Mouse (Mus musculus) midbrain, embryonic 16.5 days (tissue): ENCODE data around the gene Zranb1. TPM values are rescaled to one million over a fixed set of nuclear protein-coding genes. Genes with fewer than 3 reads are reported as not detected.

ENCODE experiments used
- ATAC-seq: fragments of 200-750 bp; cut with Nextera tagmentation; 2 replicates; pipeline ENCODE4 v1.8.0; 2017; ENCODE audit warnings: moderate TSS enrichment
- H3K27ac ChIP-seq: fragments of 300-500 bp; sonication (generic); 2 replicates; pipeline ENCODE4 v1.5.1; 2014; ENCODE audit warnings: mild to moderate bottlenecking, low read length, mixed read lengths
- H3K27me3 ChIP-seq: fragments of 300-500 bp; sonication (generic); 2 replicates; pipeline ENCODE4 v1.6.1; 2014; ENCODE audit warnings: low read depth, low read length, mixed read lengths; ENCODE audit not compliant: control insufficient read depth, insufficient read depth
- H3K36me3 ChIP-seq: fragments of 300-500 bp; sonication (generic); 2 replicates; pipeline ENCODE4 v1.6.1; 2014; ENCODE audit warnings: mild to moderate bottlenecking, low read length, moderate library complexity, mixed read lengths; ENCODE audit not compliant: control insufficient read depth, insufficient read depth
- H3K4me1 ChIP-seq: fragments of 300-500 bp; sonication (generic); 2 replicates; pipeline ENCODE4 v1.6.1; 2014; ENCODE audit warnings: mild to moderate bottlenecking, low read length, mixed read lengths; ENCODE audit not compliant: control insufficient read depth, insufficient read depth
- H3K4me2 ChIP-seq: fragments of 300-500 bp; sonication (generic); 2 replicates; pipeline ENCODE4 v1.6.1; 2014; ENCODE audit warnings: mild to moderate bottlenecking, low read length, mixed read lengths
- H3K4me3 ChIP-seq: fragments of 300-500 bp; sonication (generic); 2 replicates; pipeline ENCODE4 v1.5.1; 2014; ENCODE audit warnings: low read depth, mild to moderate bottlenecking, low read length, moderate library complexity, mixed read lengths
- H3K9ac ChIP-seq: fragments of 300-500 bp; sonication (generic); 2 replicates; pipeline ENCODE4 v1.6.1; 2014; ENCODE audit warnings: low read depth, low read length, mixed read lengths
- H3K9me3 ChIP-seq: fragments of 300-500 bp; sonication (generic); replicated peaks from 2 replicates; pipeline ENCODE4 v1.6.1; 2014; ENCODE audit warnings: mild to moderate bottlenecking, low read length, mixed read lengths; ENCODE audit not compliant: control insufficient read depth, poor library complexity, severe bottlenecking
- WGBS: fragments of 180-500 bp; shearing (Covaris S2); extraction: QIAGEN DNeasy Blood & Tissue Kit; methylation state at CpG from one replicate; pipeline ENCODE4 v1.1.7; 2014; 5-methylcytosine and 5-hydroxymethylcytosine counted together
- polyA plus RNA-seq: library from polyadenylated mRNA; unstranded; fragments of >200 nt; fragmentation: Nextera tagmentation; extraction: Ambion mirVana; gene quantifications from 2 replicates; pipeline ENCODE4 v1.2.1, GENCODE M21; 2015

The Zranb1 gene
- polyA plus RNA-seq, 1 experiment from 2014 or later: 19.2 TPM

GRCm38 (mm10) chr7:133012637-133013366 lies 81.9 kb downstream of the Zranb1 start:
- no peaks in the 10 kb centered on the region for H3K9me3 ChIP-seq
- H3K4me1 ChIP-seq: peaks cover 60% of the 10 kb centered on the region
- no peak overlapping the region for H3K4me2 ChIP-seq
- H3K9ac ChIP-seq: no peak overlapping the region
- no peaks in the 10 kb centered on the region for H3K27me3 ChIP-seq
- 48% methylated on average over 14 of the region's 14 CpGs for whole genome bisulfite sequencing
- no peak overlapping the region for H3K4me3 ChIP-seq
- peak overlapping the region; percentile 6; the same call in 1 of the 2 replicates for H3K27ac ChIP-seq
- no peak for ATAC-seq
- no peaks in the 10 kb centered on the region for H3K36me3 ChIP-seq

GRCm38 (mm10) chr7:133013923-133014322 lies 83.0 kb downstream of the Zranb1 start:
- WGBS: 91% methylated on average over 10 of the region's 10 CpGs
- no peak overlapping the region for H3K27ac ChIP-seq
- H3K9me3 ChIP-seq: no peaks in the 10 kb centered on the region
- ATAC-seq: no peak
- no peak overlapping the region for H3K4me2 ChIP-seq
- no peak overlapping the region; the same call in 1 of the 2 replicates for H3K9ac ChIP-seq
- H3K36me3 ChIP-seq: no peaks in the 10 kb centered on the region
- H3K27me3 ChIP-seq: no peaks in the 10 kb centered on the region
- H3K4me3 ChIP-seq: no peak overlapping the region
- peaks cover 57% of the 10 kb centered on the region for H3K4me1 ChIP-seq

GRCm38 (mm10) chr7:133014631-133015030 lies 83.7 kb downstream of the Zranb1 start:
- no peak for ATAC-seq
- Histone ChIP-seq H3K27me3 (no peaks in the 10 kb centered on the region), H3K9me3 (no peaks in the 10 kb centered on the region), H3K9ac (no peak overlapping the region), H3K27ac (no peak overlapping the region), H3K4me3 (no peak overlapping the region), H3K36me3 (no peaks in the 10 kb centered on the region), H3K4me1 (peaks cover 57% of the 10 kb centered on the region), H3K4me2 (no peak overlapping the region)
- 83% methylated on average over 14 of the region's 14 CpGs for WGBS

- WGBS: 9% methylated on average over 7 of the region's 7 CpGs
- Histone ChIP-seq H3K27me3 (no peaks in the 10 kb centered on the region), H3K9ac (peak overlapping the region; percentile 32; the same call in 1 of the 2 replicates), H3K36me3 (no peaks in the 10 kb centered on the region), H3K9me3 (no peaks in the 10 kb centered on the region), H3K4me3 (no peak overlapping the region), H3K4me1 (peaks cover 50% of the 10 kb centered on the region), H3K27ac (0 out of 2 replicates have a peak overlapping the region, but pooled peaks have one; percentile 15), H3K4me2 (no peak overlapping the region)
- ATAC-seq: 0 out of 2 replicates have a peak, but pooled peaks have one; percentile 32
Observed at GRCm38 (mm10) chr7:133015416-133016070, 84.6 kb downstream of the Zranb1 start.

GRCm38 (mm10) chr7:133018961-133019360 lies 88.0 kb downstream of the Zranb1 start:
- peaks cover 22% of the 10 kb centered on the region for H3K4me1 ChIP-seq
- no peak overlapping the region for H3K4me2 ChIP-seq
- 72% methylated on average over 7 of the region's 7 CpGs for WGBS
- H3K27ac ChIP-seq: no peak overlapping the region
- H3K27me3 ChIP-seq: no peaks in the 10 kb centered on the region
- no peaks in the 10 kb centered on the region for H3K9me3 ChIP-seq
- H3K9ac ChIP-seq: no peak overlapping the region
- H3K4me3 ChIP-seq: no peak overlapping the region
- H3K36me3 ChIP-seq: no peaks in the 10 kb centered on the region
- ATAC-seq: no peak

GRCm38 (mm10) chr7:133019481-133020020 lies 88.6 kb downstream of the Zranb1 start:
- ATAC-seq: no peak
- Histone ChIP-seq H3K4me2 (no peak overlapping the region), H3K4me1 (peaks cover 18% of the 10 kb centered on the region), H3K9ac (no peak overlapping the region), H3K9me3 (no peaks in the 10 kb centered on the region), H3K4me3 (no peak overlapping the region), H3K36me3 (no peaks in the 10 kb centered on the region), H3K27me3 (no peaks in the 10 kb centered on the region), H3K27ac (no peak overlapping the region)
- 32% methylated on average over 6 of the region's 6 CpGs for WGBS

- H3K9me3 ChIP-seq: no peaks in the 10 kb centered on the region
- H3K4me1 ChIP-seq: peaks cover 5% of the 10 kb centered on the region
- no peak overlapping the region for H3K4me2 ChIP-seq
- no peak overlapping the region for H3K4me3 ChIP-seq
- no peaks in the 10 kb centered on the region for H3K27me3 ChIP-seq
- ATAC-seq: no peak
- 75% methylated on average over 1 of the region's 1 CpGs for WGBS
- no peak overlapping the region for H3K27ac ChIP-seq
- no peak overlapping the region for H3K9ac ChIP-seq
- no peaks in the 10 kb centered on the region for H3K36me3 ChIP-seq
Observed at GRCm38 (mm10) chr7:133024694-133025093, 93.8 kb downstream of the Zranb1 start.

- Histone ChIP-seq H3K4me2 (no peak overlapping the region), H3K27me3 (no peaks in the 10 kb centered on the region), H3K4me3 (no peak overlapping the region), H3K9ac (no peak overlapping the region), H3K36me3 (no peaks in the 10 kb centered on the region), H3K9me3 (no peaks in the 10 kb centered on the region), H3K4me1 (peaks cover 3% of the 10 kb centered on the region), H3K27ac (no peak overlapping the region)
- no peak for ATAC-seq
- 97% methylated on average over 4 of the region's 4 CpGs for WGBS
Observed at GRCm38 (mm10) chr7:133027930-133028329, 97.0 kb downstream of the Zranb1 start.

- peaks cover 13% of the 10 kb centered on the region for H3K4me1 ChIP-seq
- ATAC-seq: no peak
- no peak overlapping the region for H3K27ac ChIP-seq
- H3K9me3 ChIP-seq: no peaks in the 10 kb centered on the region
- H3K27me3 ChIP-seq: no peaks in the 10 kb centered on the region
- no peak overlapping the region for H3K9ac ChIP-seq
- 93% methylated on average over 8 of the region's 8 CpGs for WGBS
- no peak overlapping the region for H3K4me3 ChIP-seq
- no peaks in the 10 kb centered on the region for H3K36me3 ChIP-seq
- no peak overlapping the region for H3K4me2 ChIP-seq
Observed at GRCm38 (mm10) chr7:133029004-133029403, 98.1 kb downstream of the Zranb1 start.
